Mouse (Mus musculus) Patski (cell line): ENCODE data around the gene Ethe1. TPM values are rescaled to one million over a fixed set of nuclear protein-coding genes. Genes with fewer than 3 reads are reported as not detected.

Experiments
- ATAC-seq: fragments of 100-300 bp; one replicate; pipeline ENCODE4 v1.8.0; 2021
- CTCF ChIA-PET: fragments of 350-600 bp; sonication (Branson Sonifier 250); formaldehyde crosslinking; loops from one replicate; lab custom pipeline; 2022; ENCODE audit warnings: inconsistent platforms; lab: Charles Lee
- POLR2A ChIA-PET: fragments of 350-600 bp; sonication (Branson Sonifier 250); formaldehyde crosslinking; loops from one replicate; lab custom pipeline; 2022; ENCODE audit warnings: antibody characterized with exemption, inconsistent platforms; lab: Charles Lee
- DNase-seq: peaks from one replicate; pipeline ENCODE4 v3.0.0-alpha.2; 2011; ENCODE audit warnings: low read depth, low spot score
- H3K27me3 ChIP-seq: fragments of 371-371 bp; one replicate; pipeline ENCODE4 v1.5.1; 2021
- CTCF ChIP-seq: fragments of 100-300 bp; IDR thresholded peaks from one replicate; pipeline ENCODE4 v1.5.1; 2021
- in situ Hi-C: fragments of 300-500 bp; cut with MboI; formaldehyde crosslinking; loops from 3 replicates; pipeline ENCODE4 v1.11.1; 2018; ENCODE audit warnings: low pct_unique_long_range_greater_than_20kb, mixed read lengths
- polyA plus RNA-seq: library from polyadenylated mRNA; unstranded; gene quantifications from one replicate; pipeline ENCODE4 v1.2.3, GENCODE M21; 2021

Ethe1 gene
- polyA plus RNA-seq, 1 experiment from 2014 or later, result 74.5 TPM

DNA sequence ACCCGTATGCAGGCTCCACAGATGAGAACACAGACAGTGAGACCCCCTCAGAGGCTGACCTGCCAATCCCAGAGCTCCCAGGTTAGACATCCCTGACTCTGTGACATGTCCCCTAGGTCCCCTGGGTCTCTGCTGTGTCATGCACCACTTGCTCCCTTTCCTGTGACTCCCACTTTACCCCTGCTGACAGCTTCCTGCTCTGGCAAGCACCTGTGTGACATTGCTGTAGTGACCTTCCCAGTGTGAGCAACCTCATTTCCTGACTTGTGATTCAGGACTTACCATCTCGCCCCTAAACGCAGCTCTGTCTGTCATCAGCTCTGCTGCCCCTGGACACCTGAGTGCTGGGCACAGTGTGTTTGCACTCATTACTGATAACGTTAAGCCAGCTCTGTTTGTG lies 16.3 kb upstream of the Ethe1 start:
- ChIA-PET CTCF (interaction anchor here (1.2 to 1.3 kb wide), 3 partner anchors 12 to 41 kb away, joined by 3 to 6 read pairs (median 3); partner anchors contain the start of gene Irgq), POLR2A (interaction anchor here (2.6 kb wide), 1 partner anchor 10 kb away, joined by 5 read pairs; no protein-coding TSS in a partner anchor)
- TF ChIP-seq CTCF, result no peak
- no peak for DNase-seq
- ATAC-seq, result no peak
- in situ Hi-C loops, result loop anchor here (5.0 kb wide), 2 partner anchors 39 to 94 kb away; partner anchors contain the start of gene Irgq
- no peaks in the 10 kb centered on the region for H3K27me3 ChIP-seq

DNA sequence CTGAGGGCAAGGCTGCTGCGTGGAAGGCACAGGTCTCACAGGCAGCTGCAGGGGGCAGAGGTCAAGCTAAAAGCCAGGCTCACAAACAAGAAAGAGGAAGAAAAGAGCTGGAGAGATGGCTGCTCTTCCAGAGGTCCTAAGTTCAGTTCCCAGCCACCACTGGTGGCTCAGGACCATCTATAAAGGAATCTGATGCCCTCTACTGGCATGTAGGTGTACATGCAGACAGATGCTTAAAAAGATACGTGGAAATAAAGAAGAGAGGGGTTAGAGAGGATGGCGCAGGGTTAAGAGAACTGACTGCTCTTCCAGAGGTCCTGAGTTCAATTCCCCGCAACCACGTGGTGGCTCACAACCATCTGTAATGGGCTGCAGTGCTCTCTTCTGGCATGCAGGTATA lies 14.9 kb upstream of the Ethe1 start:
- TF ChIP-seq CTCF, result no peak
- ATAC-seq, result no peak
- in situ Hi-C loops, result loop anchor here (5.0 kb wide), 2 partner anchors 40 to 95 kb away; partner anchors contain the start of gene Irgq
- DNase-seq, result no peak
- ChIA-PET POLR2A (interaction anchor here (0.5 to 2.6 kb wide), 2 partner anchors 11 to 268 kb away, joined by 4 to 5 read pairs; no protein-coding TSS in a partner anchor), CTCF (interaction anchor here (1.0 to 1.2 kb wide), 4 partner anchors 9 to 99 kb away, joined by 3 to 6 read pairs (median 5); no protein-coding TSS in a partner anchor)
- H3K27me3 ChIP-seq, result no peaks in the 10 kb centered on the region

DNA sequence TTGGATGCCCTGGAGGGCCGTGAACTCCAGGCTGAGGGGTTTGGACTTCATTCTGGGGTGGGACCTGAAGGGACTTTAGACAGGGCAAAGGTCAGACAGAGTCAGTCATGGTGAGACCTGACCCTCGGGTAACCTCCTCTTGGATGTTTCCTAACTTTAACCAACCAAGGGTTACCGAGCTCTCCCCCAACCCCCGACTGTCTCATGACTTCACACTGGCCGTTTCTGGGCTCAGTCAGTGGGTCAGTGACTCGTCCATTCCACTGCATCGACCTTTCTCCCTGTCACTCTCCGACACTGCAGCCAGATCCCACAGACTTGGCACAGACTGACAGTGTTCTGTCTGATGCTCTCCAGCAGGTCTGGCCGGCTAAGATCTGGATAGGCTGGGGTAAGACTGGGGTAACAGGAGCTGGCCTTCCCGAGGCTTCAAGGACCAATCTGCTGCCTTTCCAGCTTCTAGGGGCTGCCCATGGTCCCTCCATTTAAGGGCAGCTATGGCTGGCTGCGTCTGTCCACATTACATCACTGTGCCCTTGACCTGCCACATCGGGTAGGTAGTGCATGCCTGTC lies 13.0 kb upstream of the Ethe1 start:
- TF ChIP-seq CTCF, result no peak
- in situ Hi-C loops, result loop anchor here (5.0 kb wide), 2 partner anchors 42 to 97 kb away; partner anchors contain the start of gene Irgq
- DNase-seq (no peak), ATAC-seq (peak; percentile 48)
- ChIA-PET POLR2A (interaction anchor here (0.6 to 1.3 kb wide), 4 partner anchors 12 to 82 kb away, joined by 3 to 7 read pairs (median 4); partner anchors contain the start of genes Ethe1 and Zfp575), CTCF (interaction anchor here (1.5 kb wide), 1 partner anchor 9 kb away, joined by 5 read pairs; no protein-coding TSS in a partner anchor)
- H3K27me3 ChIP-seq, result no peaks in the 10 kb centered on the region

DNA sequence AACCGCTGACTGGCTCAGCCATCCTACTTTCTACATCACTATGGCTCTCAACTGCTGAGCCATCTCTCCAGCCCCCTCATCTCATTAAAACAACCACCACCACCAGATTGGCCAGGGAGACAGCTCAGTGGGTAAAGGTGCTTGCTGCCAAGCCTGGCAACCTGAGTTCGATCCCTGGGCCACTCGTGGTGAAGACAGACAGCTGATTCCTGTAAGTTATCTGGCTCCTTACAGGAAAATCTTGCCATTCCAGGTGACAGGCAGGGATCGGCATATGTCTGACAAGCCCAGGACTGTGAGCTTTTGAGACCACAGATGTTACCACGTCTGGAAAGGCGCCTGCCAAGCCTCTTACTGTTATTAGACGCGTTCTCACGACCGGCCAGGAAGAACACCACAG lies 9.5 kb upstream of the Ethe1 start:
- in situ Hi-C loops, result no loop called here
- no peak for ATAC-seq
- no peak for TF ChIP-seq CTCF
- no peaks in the 10 kb centered on the region for H3K27me3 ChIP-seq
- DNase-seq, result no peak
- ChIA-PET POLR2A (no interaction called here), CTCF (no interaction called here)

DNA sequence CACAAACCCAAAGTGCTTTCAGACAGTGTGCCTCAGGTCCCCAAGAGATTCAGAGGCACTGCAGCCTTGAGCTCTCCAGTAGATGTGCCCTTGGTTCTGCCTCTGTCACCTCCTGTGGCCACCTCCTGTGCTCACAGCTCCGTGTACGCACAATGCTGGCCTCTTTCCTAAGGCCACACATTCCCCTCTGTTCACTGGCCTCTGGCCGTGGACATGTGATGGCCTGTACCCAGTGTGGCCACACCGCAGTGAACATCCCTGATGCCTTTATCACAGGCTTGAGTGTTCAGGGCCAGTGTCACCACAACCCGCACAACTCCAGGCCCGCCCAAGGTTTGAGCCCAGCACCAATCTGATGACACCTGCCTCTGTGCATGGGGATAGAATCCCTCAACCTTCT lies 2.5 kb upstream of the Ethe1 start:
- no peak for TF ChIP-seq CTCF
- ChIA-PET CTCF (no interaction called here), POLR2A (no interaction called here)
- DNase-seq (no peak), ATAC-seq (no peak)
- no peaks in the 10 kb centered on the region for H3K27me3 ChIP-seq
- in situ Hi-C loops, result no loop called here

DNA sequence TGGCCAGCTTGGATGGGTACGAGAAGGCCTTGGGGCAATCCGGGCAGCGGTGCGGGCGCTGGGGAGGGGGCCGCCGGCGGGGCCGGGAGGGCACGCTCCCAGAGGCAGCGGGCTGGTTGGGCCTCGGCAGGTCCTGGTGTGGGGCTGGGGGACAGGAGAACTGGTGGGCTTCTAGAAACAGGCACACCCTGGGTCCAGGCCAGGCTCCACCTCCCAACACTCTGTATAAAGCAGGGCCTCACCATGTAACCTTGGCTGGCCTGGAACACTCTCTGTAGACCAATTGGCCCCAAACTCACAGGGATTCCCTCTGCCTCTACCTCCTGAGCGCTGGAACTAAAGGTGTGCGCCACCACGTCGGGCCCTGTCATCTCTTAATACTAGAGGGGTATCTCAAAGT lies 1.3 kb upstream of the Ethe1 start:
- ATAC-seq, result no peak
- no peak for TF ChIP-seq CTCF
- CTCF ChIA-PET, result no interaction called here
- H3K27me3 ChIP-seq, result no peaks in the 10 kb centered on the region
- no peak for DNase-seq
- POLR2A ChIA-PET, result no interaction called here
- in situ Hi-C loops, result no loop called here

DNA sequence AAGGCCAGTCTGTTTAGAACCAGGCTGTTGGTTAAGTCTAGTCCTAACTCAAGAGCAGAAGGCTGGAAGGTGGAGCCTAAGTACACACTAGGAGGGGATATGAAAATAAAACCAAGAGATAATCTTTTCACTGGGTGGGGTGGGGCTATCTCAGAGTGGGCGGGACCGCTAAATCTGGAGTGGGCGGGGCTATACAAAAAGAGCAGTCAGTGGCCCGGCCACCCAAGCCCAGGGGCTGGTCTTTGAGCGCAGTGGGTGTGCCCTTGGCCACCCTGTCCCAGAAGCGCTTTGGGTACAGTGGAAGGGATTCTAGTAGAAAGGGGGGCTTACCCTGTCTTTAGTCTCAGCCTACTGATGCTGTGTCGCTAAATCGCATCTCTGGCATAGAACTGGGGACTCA lies 515 bp upstream of the Ethe1 start:
- no peak for DNase-seq
- H3K27me3 ChIP-seq, result no peaks in the 10 kb centered on the region
- no peak for TF ChIP-seq CTCF
- in situ Hi-C loops, result no loop called here
- ATAC-seq, result no peak
- POLR2A ChIA-PET, result interaction anchor here (0.7 kb wide), 1 partner anchor 12 kb away, joined by 3 read pairs; no protein-coding TSS in a partner anchor
- CTCF ChIA-PET, result no interaction called here

DNA sequence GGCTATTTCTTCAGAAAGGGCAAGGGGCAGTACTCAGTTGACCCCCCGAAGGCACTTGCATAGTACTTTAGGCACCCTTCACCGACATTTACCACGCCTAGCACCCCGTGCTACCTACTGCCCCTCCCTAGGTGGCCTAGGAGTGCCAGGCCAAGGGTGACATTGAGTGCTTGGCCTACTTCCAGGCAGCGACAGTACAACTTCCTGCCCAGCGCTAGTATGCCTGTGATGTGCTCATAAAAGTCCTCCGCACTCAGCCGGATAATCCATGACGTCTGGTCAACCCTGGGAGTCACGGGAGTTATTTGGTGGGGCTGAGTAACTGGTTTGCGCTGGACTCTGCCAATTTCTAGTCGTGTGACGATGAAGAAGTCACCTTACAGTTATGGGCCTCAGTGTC lies 993 bp downstream of the Ethe1 start:
- H3K27me3 ChIP-seq, result no peaks in the 10 kb centered on the region
- POLR2A ChIA-PET, result no interaction called here
- DNase-seq, result no peak
- CTCF ChIA-PET, result interaction anchor here (1.2 to 1.3 kb wide), 2 partner anchors 10 to 23 kb away, joined by 3 read pairs; no protein-coding TSS in a partner anchor
- no peak for ATAC-seq
- in situ Hi-C loops, result no loop called here
- no peak for TF ChIP-seq CTCF

DNA sequence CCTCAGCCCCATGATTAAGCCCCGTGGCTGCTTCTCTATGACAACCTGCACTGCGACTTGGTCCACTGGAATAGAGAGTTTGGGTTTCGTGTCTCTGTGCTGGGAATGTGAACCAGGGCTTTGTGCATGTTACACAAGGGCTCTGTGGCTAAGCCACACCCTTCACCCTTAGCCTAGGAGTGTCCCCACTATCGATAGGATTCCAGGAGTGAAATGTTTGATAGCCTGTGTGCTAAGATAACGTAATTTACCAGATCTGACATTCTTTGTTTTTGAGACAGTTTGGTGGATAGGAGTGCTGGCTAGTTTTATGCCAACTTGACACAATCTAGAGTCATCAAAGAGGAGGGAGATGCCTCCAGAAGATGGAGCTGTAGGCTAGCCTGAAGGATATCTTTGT lies 4.4 kb downstream of the Ethe1 start:
- TF ChIP-seq CTCF, result no peak
- POLR2A ChIA-PET, result no interaction called here
- in situ Hi-C loops, result no loop called here
- peak; percentile 3 for ATAC-seq
- CTCF ChIA-PET, result interaction anchor here (0.9 to 1.2 kb wide), 3 partner anchors 9 to 71 kb away, joined by 3 to 4 read pairs (median 3); no protein-coding TSS in a partner anchor
- H3K27me3 ChIP-seq, result no peaks in the 10 kb centered on the region
- no peak for DNase-seq

DNA sequence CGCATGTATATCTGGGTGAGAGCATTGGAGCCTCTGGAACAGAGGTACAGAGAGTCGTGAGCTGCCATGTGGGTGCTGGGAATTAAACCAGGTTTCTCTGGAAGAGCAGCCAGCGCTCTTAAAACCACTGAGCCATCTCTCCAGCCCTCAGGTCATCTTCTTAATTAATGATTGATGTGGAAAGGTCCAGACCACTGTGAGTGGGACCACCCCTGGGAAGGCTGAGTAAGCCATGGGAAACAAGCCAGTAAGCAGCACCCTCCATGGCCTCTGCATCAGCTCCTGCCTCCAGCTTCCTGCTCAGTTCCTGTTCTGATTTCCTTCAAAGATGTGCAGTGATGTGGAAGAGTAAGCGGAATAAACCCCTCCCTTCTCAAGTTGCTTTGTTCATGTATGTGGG lies 4.8 kb downstream of the Ethe1 start:
- DNase-seq, result peak; percentile 80
- CTCF ChIA-PET, result interaction anchor here (0.9 to 1.2 kb wide), 3 partner anchors 9 to 71 kb away, joined by 3 to 4 read pairs (median 3); no protein-coding TSS in a partner anchor
- TF ChIP-seq CTCF, result no peak
- H3K27me3 ChIP-seq, result no peaks in the 10 kb centered on the region
- in situ Hi-C loops, result no loop called here
- peak; percentile 45 for ATAC-seq
- POLR2A ChIA-PET, result no interaction called here

DNA sequence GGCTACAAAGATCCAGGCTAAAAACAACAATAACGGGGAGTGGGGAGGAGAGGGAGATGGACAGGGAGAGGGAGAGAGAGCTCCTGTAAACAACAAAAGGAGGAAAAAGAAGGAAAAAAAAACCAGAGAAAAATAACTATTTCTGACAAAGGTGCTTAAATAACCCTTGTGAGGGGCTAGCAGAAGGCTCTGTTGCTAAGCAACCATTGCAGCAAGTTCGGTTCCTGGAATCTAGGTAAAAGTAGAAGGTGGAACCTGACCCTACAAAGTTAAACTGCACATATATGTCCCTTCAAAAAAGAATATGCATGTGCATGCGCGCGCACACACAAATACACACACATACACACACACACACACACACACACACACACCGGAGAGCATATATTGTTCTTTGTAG lies 5.4 kb downstream of the Ethe1 start:
- in situ Hi-C loops, result no loop called here
- ChIA-PET POLR2A (interaction anchor here (0.8 kb wide), 1 partner anchor 11 kb away, joined by 3 read pairs; no protein-coding TSS in a partner anchor), CTCF (interaction anchor here (0.9 to 1.2 kb wide), 3 partner anchors 8 to 70 kb away, joined by 3 to 4 read pairs (median 3); no protein-coding TSS in a partner anchor)
- no peak for ATAC-seq
- no peak for TF ChIP-seq CTCF
- DNase-seq, result no peak
- H3K27me3 ChIP-seq, result no peaks in the 10 kb centered on the region
